Mouse (Mus musculus) erythroid progenitor cell, adult 5-6 weeks (primary cell): Measurements from ENCODE around the gene Mthfd1l. TPM values are rescaled to one million over a fixed set of nuclear protein-coding genes. Genes with fewer than 3 reads are reported as not detected.

Experiments
- ATAC-seq: replicated peaks from 2 replicates; pipeline ENCODE4 v1.8.0; 2016; ENCODE audit warnings: moderate number of reproducible peaks, mild to moderate bottlenecking, moderate TSS enrichment, inconsistent platforms; ENCODE audit not compliant: poor library complexity, low FRiP score, severe bottlenecking
- total RNA-seq, 2 experiments: library from RNA; stranded (forward) in 1 of 2; stranded (reverse) in 1 of 2; fragments of 150-400 nt in 1 of 2; fragments of 186-747, 209-891 nt in 1 of 2; gene quantifications; 2 replicates each; pipeline versions ENCODE4 v1.2.3 to v1.2.4; 2015 to 2017; ENCODE audit warnings: low replicate concordance in 2 of 2

The Mthfd1l gene
- total RNA-seq, 2 experiments from 2014 or later = 9.6 to 55.7 TPM

GRCm38 (mm10) chr10:3975898-3976622, 3.1 kb downstream of the Mthfd1l start:
- peak; percentile 63 for ATAC-seq

GRCm38 (mm10) chr10:3976623-3977010, 3.7 kb downstream of the Mthfd1l start:
- no peak for ATAC-seq

GRCm38 (mm10) chr10:3978326-3978725, 5.4 kb downstream of the Mthfd1l start:
- ATAC-seq = no peak

GRCm38 (mm10) chr10:3978792-3979488, 6.0 kb downstream of the Mthfd1l start:
- no peak for ATAC-seq

GRCm38 (mm10) chr10:3980231-3980630, 7.3 kb downstream of the Mthfd1l start:
- ATAC-seq = no peak

- ATAC-seq = no peak
Measured at GRCm38 (mm10) chr10:3990295-3990883, 17.5 kb downstream of the Mthfd1l start.

GRCm38 (mm10) chr10:3993365-3994102, 20.6 kb downstream of the Mthfd1l start:
- ATAC-seq = peak; percentile 88

GRCm38 (mm10) chr10:3995277-3995676, 22.4 kb downstream of the Mthfd1l start:
- ATAC-seq = no peak

- 0 out of 2 replicates have a peak, but pooled peaks have one; percentile 47 for ATAC-seq
Measured at GRCm38 (mm10) chr10:3996170-3996876, 23.4 kb downstream of the Mthfd1l start.

- no peak for ATAC-seq
Measured at GRCm38 (mm10) chr10:3997851-3998426, 25.0 kb downstream of the Mthfd1l start.

GRCm38 (mm10) chr10:4002711-4003110, 29.8 kb downstream of the Mthfd1l start:
- ATAC-seq = peak; percentile 75

GRCm38 (mm10) chr10:4005191-4005590, 32.3 kb downstream of the Mthfd1l start:
- no peak for ATAC-seq

- ATAC-seq = no peak
Measured at GRCm38 (mm10) chr10:4006296-4007015, 33.5 kb downstream of the Mthfd1l start.

GRCm38 (mm10) chr10:4022628-4023303, 49.8 kb downstream of the Mthfd1l start:
- ATAC-seq = no peak

GRCm38 (mm10) chr10:4026616-4027015, 53.7 kb downstream of the Mthfd1l start:
- ATAC-seq = no peak

- no peak for ATAC-seq
Measured at GRCm38 (mm10) chr10:4027466-4027865, 54.5 kb downstream of the Mthfd1l start.

GRCm38 (mm10) chr10:4028851-4029442, 56.0 kb downstream of the Mthfd1l start:
- ATAC-seq = no peak

- no peak for ATAC-seq
Measured at GRCm38 (mm10) chr10:4033761-4034160, 60.8 kb downstream of the Mthfd1l start.
